20 mouse cellular contexts compared by ENCODE assay signal in genomic region chr1:80746691-80747463, GRCm38 (mm10). TPM values are rescaled to one million over a fixed set of nuclear protein-coding genes. Genes with fewer than 3 reads are reported as not detected.
DNase-seq lines count a peak whose midpoint lies in the region; ATAC-seq lines count a peak whose summit lies in the region.
"Had no signal": no experiment of that assay in that cellular context is flagged by ENCODE, and none has a peak within 500 bp of the region (broad histone marks: within the 10 kb centered on the region; RNA-seq: fewer than 3 reads in every experiment).

No protein-coding gene starts in this region.

- ATAC-seq in CD4-positive, CD25-positive, alpha-beta regulatory T cell, adult 4 months: peak; percentile 70
- peak; percentile 39 for ATAC-seq in common myeloid progenitor, adult 5-6 weeks (replicated peaks; ENCODE audit: low read depth, poor library complexity, severe bottlenecking)
- ATAC-seq in megakaryocyte progenitor cell, adult 5-6 weeks (replicated peaks; ENCODE audit: poor library complexity): peak; percentile 61
- ATAC-seq: forebrain, embryonic 14.5 days; liver, postnatal 0 days; lung, postnatal 0 days; midbrain, embryonic 13.5 days; Patski had no signal

- intact Hi-C loops in left cerebral cortex, postnatal 14 days (cut with DNase I): no loop called here

- no peak for DNase-seq in left cerebral cortex, postnatal 14 days (ENCODE audit: low spot score in 2 of 2)
- DNase-seq in heart, adult 8-10 months (ENCODE audit: low spot score): no peak
- DNase-seq in cerebellum, adult 9-10 months: no peak
- no peak for DNase-seq in testis, postnatal 14 days (ENCODE audit: low spot score)
- DNase-seq: adrenal gland, postnatal 10 days; cerebellum, adult 18-20 months; gastrocnemius, postnatal 14 days; heart, adult 18-20 months; heart, postnatal 14 days; kidney, adult 18-20 months; liver, postnatal 0 days; right cerebral cortex, postnatal 25 days had no signal

RNA-seq across cellular contexts. Expression of gene Dock10, which starts 11.4 kb away (rescaled TPM):
- 100 to 1,000 TPM; 116 to 121 TPM for polyA plus RNA-seq in CD4-positive, CD25-positive, alpha-beta regulatory T cell, adult 4 months (2017; shearing (Covaris generic))
- total RNA-seq in common myeloid progenitor, adult 5-6 weeks (2017): 104 and 126 TPM in 2 replicates
- 127 and 144 TPM in 2 replicates for total RNA-seq in megakaryocyte progenitor cell, adult 5-6 weeks (2015)
- total RNA-seq in megakaryocyte progenitor cell, adult 5-6 weeks (2017): 88.8 and 109 TPM in 2 replicates
- total RNA-seq in left cerebral cortex, postnatal 14 days (2021): 10 to 100 TPM; 19.1 to 23.3 TPM
- total RNA-seq in heart, adult 8-10 months (2022): 1 to 10 TPM; 3.5 to 4.8 (median 4.3) TPM
- polyA plus RNA-seq: G1E had no signal
